Mouse (Mus musculus): Measurements from ENCODE around the gene Serpina5. TPM values are rescaled to one million over a fixed set of nuclear protein-coding genes. Genes with fewer than 3 reads are reported as not detected.
A peak's percentile ranks its signal among the peaks of the same experiment; 100 is the strongest.
"Not testable (repeated sequence)": the region's sequence is repeated elsewhere in the genome, so short reads cannot be mapped to it uniquely, and the experiment has no call there.

Gene Serpina5
- polyA plus RNA-seq, 1 experiment from 2014 or later = 0.08 TPM

DNA sequence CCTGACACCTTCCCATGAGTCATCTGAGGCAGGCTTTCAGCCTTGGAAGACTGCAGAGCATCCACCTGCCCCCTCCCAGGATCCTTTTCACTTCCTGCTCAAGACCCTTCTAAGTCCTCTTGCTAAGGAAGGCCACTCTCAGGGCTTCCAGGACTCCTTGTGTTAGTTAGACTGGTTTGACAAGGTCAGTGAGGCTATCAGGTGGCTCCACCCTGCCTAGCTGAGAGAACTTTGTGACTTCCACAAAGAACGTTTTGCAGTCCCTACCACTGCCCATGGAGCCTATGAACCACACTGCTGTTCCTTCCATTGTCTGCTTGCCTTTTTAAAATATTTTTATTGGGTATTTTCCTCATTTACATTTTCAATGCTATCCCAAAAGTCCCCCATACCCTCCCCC, 29.2 kb upstream of the Serpina5 start:
- ATAC-seq (ENCODE audit: insufficient read depth) = no peak
- Histone ChIP-seq H3K36me3 (replicated peaks) (no peaks in the 10 kb centered on the region), H3K9ac (no peak overlapping the region), H3K27me3 (no peaks in the 10 kb centered on the region), H3K9me3 (replicated peaks) (no peaks in the 10 kb centered on the region), H3K4me1 (replicated peaks) (no peaks in the 10 kb centered on the region), H3K27ac (replicated peaks) (no peak overlapping the region), H3K4me3 (replicated peaks) (no peak overlapping the region), H3K4me2 (no peak overlapping the region)
- WGBS (ENCODE audit: insufficient replicate concordance) = 24% methylated on average over 1 of the region's 1 CpGs

DNA sequence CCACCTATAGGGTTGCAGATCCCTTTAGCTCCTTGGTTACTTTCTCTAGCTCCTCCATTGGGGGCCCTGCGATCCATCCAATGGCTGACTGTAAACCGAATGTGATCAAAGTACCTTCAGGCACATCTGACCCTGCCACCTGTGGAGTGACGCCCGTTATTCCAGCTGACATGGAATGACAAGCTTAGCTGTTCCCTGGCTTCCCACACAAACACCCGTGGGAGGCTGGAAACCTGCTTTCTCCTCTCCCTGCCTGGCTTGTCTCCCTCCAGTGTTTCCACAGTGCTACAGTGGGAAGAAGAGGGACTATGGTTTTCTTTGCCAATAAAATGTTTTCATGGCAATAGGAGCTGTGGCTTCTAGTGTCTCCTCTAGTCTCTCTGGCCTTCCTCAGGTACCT, 28.6 kb upstream of the Serpina5 start:
- no peaks in the 10 kb centered on the region for H3K36me3 ChIP-seq (replicated peaks)
- no peak overlapping the region for H3K9ac ChIP-seq
- no peak overlapping the region for H3K27ac ChIP-seq (replicated peaks)
- H3K4me3 ChIP-seq (replicated peaks) = no peak overlapping the region
- ATAC-seq (ENCODE audit: insufficient read depth) = no peak
- WGBS (ENCODE audit: insufficient replicate concordance) = 57% methylated on average over 5 of the region's 5 CpGs
- no peaks in the 10 kb centered on the region for H3K4me1 ChIP-seq (replicated peaks)
- no peaks in the 10 kb centered on the region for H3K27me3 ChIP-seq
- H3K4me2 ChIP-seq = no peak overlapping the region
- H3K9me3 ChIP-seq (replicated peaks) = no peaks in the 10 kb centered on the region

DNA sequence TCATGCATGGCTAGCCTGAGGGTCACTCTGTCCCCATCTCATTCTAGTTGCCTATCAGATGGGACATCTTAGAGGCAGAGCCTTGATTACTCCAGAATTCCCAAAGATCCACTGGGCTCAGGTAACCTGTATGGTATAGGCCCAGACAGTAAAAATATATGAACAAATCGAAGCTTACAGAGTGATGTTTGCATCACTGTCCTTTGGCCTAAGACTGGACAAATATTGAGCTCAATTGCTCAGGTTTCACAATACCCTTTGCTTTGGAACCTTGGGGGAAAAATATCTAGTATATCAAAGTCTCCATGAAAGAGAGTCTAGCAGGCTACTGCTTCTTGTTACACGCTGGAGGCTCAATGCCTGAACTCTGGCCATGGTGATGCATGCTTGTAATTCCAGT, 10.8 kb upstream of the Serpina5 start:
- no peak overlapping the region for H3K4me2 ChIP-seq
- no peaks in the 10 kb centered on the region for H3K27me3 ChIP-seq
- no peak overlapping the region for H3K9ac ChIP-seq
- H3K27ac ChIP-seq (replicated peaks) = no peak overlapping the region
- no peaks in the 10 kb centered on the region for H3K9me3 ChIP-seq (replicated peaks)
- 39% methylated on average over 2 of the region's 2 CpGs for WGBS (ENCODE audit: insufficient replicate concordance)
- ATAC-seq (ENCODE audit: insufficient read depth) = peak; percentile 51; the same call in 1 of the 2 replicates
- no peaks in the 10 kb centered on the region for H3K36me3 ChIP-seq (replicated peaks)
- peaks cover 4% of the 10 kb centered on the region; the same call in 1 of the 2 replicates for H3K4me1 ChIP-seq (replicated peaks)
- H3K4me3 ChIP-seq (replicated peaks) = no peak overlapping the region

DNA sequence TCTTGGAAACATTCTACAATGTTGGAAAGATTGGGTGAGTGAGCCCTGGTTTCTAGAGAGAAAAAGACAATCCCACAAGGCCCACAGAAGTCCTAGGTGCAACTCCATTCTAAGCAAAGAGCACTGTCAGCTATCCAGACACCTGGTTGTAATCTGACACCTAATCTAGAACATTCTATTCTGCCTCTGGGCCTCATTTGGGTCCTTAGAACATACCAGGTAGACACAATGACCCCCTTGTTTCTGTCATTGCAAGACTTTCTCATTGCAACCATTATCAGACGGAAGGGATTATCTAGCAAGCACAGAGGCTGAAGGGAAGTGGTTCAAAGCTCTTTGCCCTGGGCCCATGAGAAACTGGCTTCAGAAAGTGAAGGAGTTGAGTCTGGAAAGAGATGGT, 9.6 kb upstream of the Serpina5 start:
- Histone ChIP-seq H3K9me3 (replicated peaks) (no peaks in the 10 kb centered on the region), H3K27ac (replicated peaks) (no peak overlapping the region), H3K4me2 (no peak overlapping the region), H3K9ac (no peak overlapping the region), H3K4me1 (replicated peaks) (peaks cover 4% of the 10 kb centered on the region; the same call in 1 of the 2 replicates), H3K4me3 (replicated peaks) (no peak overlapping the region), H3K36me3 (replicated peaks) (no peaks in the 10 kb centered on the region), H3K27me3 (no peaks in the 10 kb centered on the region)
- WGBS (ENCODE audit: insufficient replicate concordance) = 51% methylated on average over 1 of the region's 1 CpGs
- no peak for ATAC-seq (ENCODE audit: insufficient read depth)

DNA sequence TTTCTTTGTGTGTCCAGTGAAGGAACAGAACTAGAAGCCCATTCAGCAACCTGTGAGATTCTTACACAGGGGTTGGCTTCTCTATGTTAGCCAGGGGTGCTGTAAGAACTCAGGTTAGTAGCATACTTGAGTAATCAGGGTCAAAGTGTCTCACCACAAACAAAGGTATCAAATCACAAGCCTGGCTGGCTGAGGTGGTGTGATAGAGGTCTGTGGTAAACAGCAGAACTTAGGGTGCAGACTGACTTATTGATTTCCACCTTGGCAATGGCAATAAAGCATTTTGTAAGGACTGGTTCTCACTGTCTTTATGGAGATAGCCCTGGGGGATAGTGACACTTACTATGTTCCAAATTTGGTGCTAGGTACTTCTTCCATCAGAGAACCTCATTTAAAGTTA, 4.9 kb downstream of the Serpina5 start:
- Histone ChIP-seq H3K9ac (no peak overlapping the region), H3K36me3 (replicated peaks) (no peaks in the 10 kb centered on the region), H3K9me3 (replicated peaks) (no peaks in the 10 kb centered on the region), H3K4me2 (no peak overlapping the region), H3K4me3 (replicated peaks) (no peak overlapping the region), H3K27me3 (no peaks in the 10 kb centered on the region), H3K4me1 (replicated peaks) (0 out of 2 replicates have a peak, but pooled peaks cover 10% of the 10 kb centered on the region), H3K27ac (replicated peaks) (peak overlapping the region; percentile 38)
- 0 out of 2 replicates have a peak, but pooled peaks have one; percentile 32 for ATAC-seq (ENCODE audit: insufficient read depth)

DNA sequence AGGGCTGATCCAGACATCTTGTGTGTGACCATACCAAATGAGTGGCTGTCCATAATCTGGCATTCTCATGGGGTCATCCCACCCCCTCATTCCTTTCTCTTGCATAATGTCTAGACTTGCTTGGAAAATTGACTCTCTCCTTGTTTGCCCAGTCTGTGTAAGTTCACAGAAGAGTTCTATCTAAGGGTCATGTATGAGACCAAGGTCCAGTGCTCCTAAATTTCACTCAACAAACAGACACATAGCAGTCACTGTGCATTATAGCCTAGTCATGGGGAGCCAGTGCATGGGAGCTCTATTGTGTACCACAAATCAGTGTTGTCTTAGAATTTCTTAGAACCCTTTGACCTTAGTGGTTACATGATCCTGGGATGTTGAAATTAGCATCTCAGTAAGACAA, 6.0 kb downstream of the Serpina5 start:
- ATAC-seq (ENCODE audit: insufficient read depth) = peak; percentile 70
- H3K27me3 ChIP-seq = no peaks in the 10 kb centered on the region
- H3K4me3 ChIP-seq (replicated peaks) = no peak overlapping the region
- H3K4me1 ChIP-seq (replicated peaks) = 0 out of 2 replicates have a peak, but pooled peaks cover 10% of the 10 kb centered on the region
- H3K4me2 ChIP-seq = no peak overlapping the region
- H3K36me3 ChIP-seq (replicated peaks) = no peaks in the 10 kb centered on the region
- no peak overlapping the region for H3K9ac ChIP-seq
- no peaks in the 10 kb centered on the region for H3K9me3 ChIP-seq (replicated peaks)
- H3K27ac ChIP-seq (replicated peaks) = peak overlapping the region; percentile 38; the same call in 1 of the 2 replicates

DNA sequence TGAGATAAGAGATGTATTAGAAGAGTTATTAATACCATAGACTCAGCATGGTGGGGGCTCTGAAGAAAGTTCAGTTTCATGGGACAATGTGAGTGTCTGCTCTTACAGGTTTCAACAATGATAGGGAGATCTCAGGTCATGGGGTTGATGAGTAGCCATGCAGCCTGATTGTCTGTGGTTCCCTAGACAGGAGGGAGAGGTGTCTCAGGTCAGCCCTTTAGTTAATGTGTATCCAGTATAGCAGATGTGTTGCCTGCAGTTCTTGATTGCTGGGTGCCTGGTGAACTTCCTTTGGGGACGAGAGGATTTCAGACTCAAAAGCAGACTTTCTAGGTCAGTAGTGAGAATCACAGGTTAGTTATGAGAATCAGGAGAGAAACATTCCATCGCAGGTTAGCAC, 7.6 kb downstream of the Serpina5 start:
- WGBS (ENCODE audit: insufficient replicate concordance) = 51% methylated on average over 2 of the region's 2 CpGs
- Histone ChIP-seq H3K4me3 (replicated peaks) (no peak overlapping the region), H3K4me1 (replicated peaks) (0 out of 2 replicates have a peak, but pooled peaks cover 10% of the 10 kb centered on the region), H3K9me3 (replicated peaks) (no peaks in the 10 kb centered on the region), H3K27ac (replicated peaks) (no peak overlapping the region), H3K9ac (no peak overlapping the region), H3K4me2 (no peak overlapping the region), H3K36me3 (replicated peaks) (no peaks in the 10 kb centered on the region), H3K27me3 (no peaks in the 10 kb centered on the region)
- ATAC-seq (ENCODE audit: insufficient read depth) = no peak

DNA sequence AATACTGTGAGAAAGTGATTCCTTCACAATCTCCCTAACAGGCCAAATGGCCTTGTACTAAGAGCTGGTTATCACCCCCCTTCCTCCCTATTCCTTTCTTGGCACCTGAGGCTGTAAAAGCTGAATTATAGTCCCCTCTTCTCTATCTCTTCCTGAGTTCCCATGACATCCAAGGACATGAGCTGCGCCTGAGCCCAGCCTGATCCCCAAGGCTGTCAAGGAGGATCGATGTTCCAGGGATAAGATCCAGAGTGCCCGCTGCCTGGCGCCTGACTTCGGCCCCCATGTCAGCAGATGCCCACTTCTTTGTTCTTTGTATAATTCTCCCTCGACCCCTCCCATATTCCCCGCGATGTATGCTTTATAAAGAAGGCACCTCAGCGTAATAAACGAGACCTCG, 11.4 kb downstream of the Serpina5 start, which contains the start of gene Serpina3a:
Serpina3a (plus strand) TSS at position 392 of the 400 bp plus-strand sequence.
- H3K27ac ChIP-seq (replicated peaks); H3K4me2 ChIP-seq; H3K27me3 ChIP-seq; H3K9me3 ChIP-seq (replicated peaks); H3K4me1 ChIP-seq (replicated peaks); H3K4me3 ChIP-seq (replicated peaks); H3K36me3 ChIP-seq (replicated peaks); H3K9ac ChIP-seq; ATAC-seq (ENCODE audit: insufficient read depth): not testable (repeated sequence)
- WGBS (ENCODE audit: insufficient replicate concordance) = 67% methylated on average over 11 of the region's 11 CpGs

DNA sequence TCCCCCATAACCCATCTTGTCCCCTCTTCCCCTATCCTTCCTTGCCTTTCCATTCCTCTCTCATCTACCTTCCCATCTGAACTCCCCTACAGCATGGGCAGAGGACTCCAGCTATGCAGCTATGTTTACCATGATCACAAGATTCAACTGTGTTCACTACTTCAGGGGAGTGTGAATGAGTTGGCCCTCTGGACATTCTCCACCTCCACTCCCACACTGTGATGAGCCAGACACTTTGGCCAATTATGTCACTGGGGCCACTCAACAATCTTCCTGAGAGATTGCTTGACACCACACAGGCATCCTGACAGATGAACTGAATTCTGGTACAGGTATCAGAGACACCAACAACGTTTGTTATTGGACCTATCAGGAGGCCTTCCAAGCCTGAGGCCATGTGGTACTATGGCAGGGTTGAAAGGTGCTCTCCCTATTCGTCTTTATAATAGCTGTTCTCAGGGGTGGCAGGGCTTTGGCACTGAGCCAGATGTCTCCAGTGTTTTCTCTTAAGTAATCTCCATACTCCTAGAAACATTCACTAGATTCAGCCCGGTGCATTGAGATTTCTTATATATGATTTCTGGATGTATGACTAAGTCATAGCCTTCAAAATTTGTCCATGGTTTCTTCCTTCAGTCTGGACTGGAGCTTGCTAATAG, 14.1 kb downstream of the Serpina5 start:
- Histone ChIP-seq H3K27ac (replicated peaks) (no peak overlapping the region), H3K36me3 (replicated peaks) (no peaks in the 10 kb centered on the region), H3K27me3 (no peaks in the 10 kb centered on the region), H3K4me3 (replicated peaks) (no peak overlapping the region), H3K4me1 (replicated peaks) (no peaks in the 10 kb centered on the region), H3K9ac (no peak overlapping the region), H3K4me2 (no peak overlapping the region), H3K9me3 (replicated peaks) (no peaks in the 10 kb centered on the region)
- no peak for ATAC-seq (ENCODE audit: insufficient read depth)
- 43% methylated on average over 3 of the region's 3 CpGs for WGBS (ENCODE audit: insufficient replicate concordance)

DNA sequence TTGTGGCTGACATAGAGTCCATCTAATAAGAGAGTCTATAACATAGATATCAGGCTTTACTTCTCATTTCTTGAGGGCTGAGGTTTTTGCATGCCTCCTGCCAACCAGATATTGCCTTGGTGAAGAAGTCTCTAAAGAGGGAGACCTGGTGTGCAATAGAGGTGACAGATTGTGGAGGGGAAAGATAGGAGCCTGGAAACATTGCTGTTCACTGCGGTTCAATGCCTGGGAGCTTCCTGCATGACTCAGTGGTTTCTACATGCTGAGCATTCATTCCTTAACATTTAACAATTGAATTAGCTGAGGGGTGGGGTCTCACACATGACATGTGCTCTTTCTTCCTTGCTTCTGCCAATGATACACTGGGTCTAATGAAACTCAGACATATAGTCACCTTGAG, 22.2 kb downstream of the Serpina5 start:
- Histone ChIP-seq H3K36me3 (replicated peaks) (no peaks in the 10 kb centered on the region), H3K9me3 (replicated peaks) (no peaks in the 10 kb centered on the region), H3K4me1 (replicated peaks) (no peaks in the 10 kb centered on the region), H3K27ac (replicated peaks) (no peak overlapping the region), H3K4me2 (no peak overlapping the region), H3K27me3 (no peaks in the 10 kb centered on the region), H3K4me3 (replicated peaks) (no peak overlapping the region), H3K9ac (no peak overlapping the region)
- ATAC-seq (ENCODE audit: insufficient read depth) = no peak
- 28% methylated on average over 1 of the region's 1 CpGs for WGBS (ENCODE audit: insufficient replicate concordance)

DNA sequence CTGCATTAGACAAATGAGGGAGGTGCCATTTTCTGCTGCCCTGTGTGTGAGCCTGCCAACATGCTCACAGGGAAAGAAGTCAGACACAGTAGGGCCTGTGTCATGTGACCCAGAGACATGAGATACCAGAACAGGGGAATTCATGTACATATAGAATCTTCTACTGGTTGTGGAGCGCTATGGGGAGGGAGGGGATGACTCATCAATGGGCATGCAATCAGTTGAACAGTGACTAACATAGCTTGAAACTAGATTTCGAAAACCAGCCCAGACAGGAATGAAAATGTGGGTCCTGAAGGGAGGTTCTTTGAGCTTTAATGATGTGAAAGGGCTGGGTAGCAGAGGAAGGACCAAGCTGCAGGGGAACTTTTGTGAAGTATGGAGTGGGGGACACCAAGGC, 23.1 kb downstream of the Serpina5 start:
- H3K27me3 ChIP-seq = no peaks in the 10 kb centered on the region
- H3K36me3 ChIP-seq (replicated peaks) = no peaks in the 10 kb centered on the region
- H3K9me3 ChIP-seq (replicated peaks) = no peaks in the 10 kb centered on the region
- H3K4me3 ChIP-seq (replicated peaks) = no peak overlapping the region
- no peaks in the 10 kb centered on the region for H3K4me1 ChIP-seq (replicated peaks)
- no peak overlapping the region for H3K27ac ChIP-seq (replicated peaks)
- WGBS (ENCODE audit: insufficient replicate concordance) = 52% methylated on average over 2 of the region's 2 CpGs
- no peak overlapping the region for H3K9ac ChIP-seq
- H3K4me2 ChIP-seq = no peak overlapping the region
- ATAC-seq (ENCODE audit: insufficient read depth) = no peak

DNA sequence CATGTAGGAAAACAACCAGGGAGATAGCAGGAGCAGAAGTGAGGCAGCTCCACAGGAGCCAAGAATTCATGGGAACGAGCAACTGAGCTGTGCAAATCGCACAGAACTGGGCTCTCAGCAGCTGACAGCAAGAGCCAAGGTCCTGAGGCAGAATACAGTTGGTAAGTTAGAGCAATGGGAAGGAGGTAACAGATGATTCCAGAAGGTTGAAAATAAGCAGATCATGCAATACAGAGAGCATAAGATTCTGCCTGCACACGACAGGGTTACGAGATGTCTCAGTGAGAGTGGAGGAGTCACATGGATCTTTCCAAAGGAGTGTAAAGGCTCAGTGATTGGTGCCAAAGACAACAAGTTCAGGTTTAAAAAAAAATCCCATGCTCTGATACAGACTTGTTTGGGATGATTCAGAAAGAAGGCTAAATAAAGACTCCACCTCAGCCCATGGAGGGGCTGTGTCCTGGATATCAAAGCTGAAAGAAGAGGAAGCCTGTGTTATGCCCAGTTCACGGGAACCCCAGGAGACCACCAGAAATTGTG, 24.2 kb downstream of the Serpina5 start:
- Histone ChIP-seq H3K9me3 (replicated peaks) (no peaks in the 10 kb centered on the region), H3K27ac (replicated peaks) (no peak overlapping the region), H3K27me3 (no peaks in the 10 kb centered on the region), H3K36me3 (replicated peaks) (no peaks in the 10 kb centered on the region), H3K4me2 (no peak overlapping the region), H3K4me3 (replicated peaks) (no peak overlapping the region), H3K4me1 (replicated peaks) (no peaks in the 10 kb centered on the region), H3K9ac (no peak overlapping the region)
- 61% methylated on average over 5 of the region's 5 CpGs for WGBS (ENCODE audit: insufficient replicate concordance)
- no peak for ATAC-seq (ENCODE audit: insufficient read depth)
